Mouse (Mus musculus): ENCODE measurements at regions not wholly inside any gene's neighbourhood (a gene's known extent, or its start where the extent isn't known, plus 50 kb on each side); places are given as distances from the start of the nearest gene placed in this dataset.

GRCm38 (mm10) chr12:25407301-25407700, 310.4 kb upstream of the Id2 start:
- H3K27ac ChIP-seq (ENCODE audit: low read depth, low read length): no peak overlapping the region
- H3K27me3 ChIP-seq (replicated peaks; ENCODE audit: control insufficient read depth, insufficient read depth, low read length): no peaks in the 10 kb centered on the region
- no peak overlapping the region for H3K4me3 ChIP-seq (ENCODE audit: low read depth, low read length)
- WGBS: 94% methylated on average over 2 of the region's 2 CpGs
- no peak overlapping the region for H3K9ac ChIP-seq (ENCODE audit: low read depth, low read length)
- ATAC-seq (replicated peaks; ENCODE audit: low FRiP score) (no peak), DNase-seq (ENCODE audit: low spot score) (no peak)
- H3K4me2 ChIP-seq: no peak overlapping the region
- H3K4me1 ChIP-seq (replicated peaks; ENCODE audit: control insufficient read depth, insufficient read depth, low read length): no peaks in the 10 kb centered on the region
- no peaks in the 10 kb centered on the region for H3K36me3 ChIP-seq (ENCODE audit: control insufficient read depth, insufficient read depth, low read length)
- no peaks in the 10 kb centered on the region for H3K9me3 ChIP-seq (ENCODE audit: control insufficient read depth, low read length)

- Histone ChIP-seq H3K27ac (ENCODE audit: low read depth, low read length) (no peak overlapping the region), H3K9ac (ENCODE audit: low read depth, low read length) (no peak overlapping the region), H3K9me3 (ENCODE audit: control insufficient read depth, low read length) (no peaks in the 10 kb centered on the region), H3K27me3 (replicated peaks; ENCODE audit: control insufficient read depth, insufficient read depth, low read length) (no peaks in the 10 kb centered on the region), H3K4me2 (no peak overlapping the region), H3K4me3 (ENCODE audit: low read depth, low read length) (no peak overlapping the region), H3K36me3 (ENCODE audit: control insufficient read depth, insufficient read depth, low read length) (no peaks in the 10 kb centered on the region), H3K4me1 (replicated peaks; ENCODE audit: control insufficient read depth, insufficient read depth, low read length) (no peaks in the 10 kb centered on the region)
- DNase-seq (ENCODE audit: low spot score) (no peak), ATAC-seq (replicated peaks; ENCODE audit: low FRiP score) (no peak)
- 81% methylated on average over 5 of the region's 5 CpGs for WGBS
These were observed 303.4 kb upstream of the Id2 start for GRCm38 (mm10) chr12:25400326-25400725.

- WGBS: 46% methylated on average over 3 of the region's 3 CpGs
- Histone ChIP-seq H3K27me3 (replicated peaks; ENCODE audit: control insufficient read depth, insufficient read depth, low read length) (no peaks in the 10 kb centered on the region), H3K4me1 (replicated peaks; ENCODE audit: control insufficient read depth, insufficient read depth, low read length) (no peaks in the 10 kb centered on the region), H3K36me3 (ENCODE audit: control insufficient read depth, insufficient read depth, low read length) (no peaks in the 10 kb centered on the region), H3K4me2 (no peak overlapping the region), H3K9me3 (ENCODE audit: control insufficient read depth, low read length) (no peaks in the 10 kb centered on the region), H3K9ac (ENCODE audit: low read depth, low read length) (no peak overlapping the region), H3K4me3 (ENCODE audit: low read depth, low read length) (no peak overlapping the region), H3K27ac (ENCODE audit: low read depth, low read length) (no peak overlapping the region)
- ATAC-seq (replicated peaks; ENCODE audit: low FRiP score) (no peak), DNase-seq (ENCODE audit: low spot score) (no peak)
These were observed 301.8 kb upstream of the Id2 start for GRCm38 (mm10) chr12:25398726-25399125.

GRCm38 (mm10) chr12:25394326-25394725, 297.4 kb upstream of the Id2 start:
- no peaks in the 10 kb centered on the region for H3K36me3 ChIP-seq (ENCODE audit: control insufficient read depth, insufficient read depth, low read length)
- H3K4me1 ChIP-seq (replicated peaks; ENCODE audit: control insufficient read depth, insufficient read depth, low read length): no peaks in the 10 kb centered on the region
- no peaks in the 10 kb centered on the region for H3K9me3 ChIP-seq (ENCODE audit: control insufficient read depth, low read length)
- DNase-seq (ENCODE audit: low spot score): no peak
- no peaks in the 10 kb centered on the region for H3K27me3 ChIP-seq (replicated peaks; ENCODE audit: control insufficient read depth, insufficient read depth, low read length)
- H3K4me2 ChIP-seq: no peak overlapping the region
- ATAC-seq (replicated peaks; ENCODE audit: low FRiP score): no peak
- no peak overlapping the region for H3K27ac ChIP-seq (ENCODE audit: low read depth, low read length)
- no peak overlapping the region for H3K9ac ChIP-seq (ENCODE audit: low read depth, low read length)
- 58% methylated on average over 3 of the region's 3 CpGs for WGBS
- H3K4me3 ChIP-seq (ENCODE audit: low read depth, low read length): no peak overlapping the region

GRCm38 (mm10) chr12:25393501-25393900, 296.6 kb upstream of the Id2 start:
- no peaks in the 10 kb centered on the region for H3K36me3 ChIP-seq (ENCODE audit: control insufficient read depth, insufficient read depth, low read length)
- DNase-seq (ENCODE audit: low spot score) (no peak), ATAC-seq (replicated peaks; ENCODE audit: low FRiP score) (no peak)
- no peak overlapping the region for H3K9ac ChIP-seq (ENCODE audit: low read depth, low read length)
- H3K9me3 ChIP-seq (ENCODE audit: control insufficient read depth, low read length): no peaks in the 10 kb centered on the region
- H3K4me3 ChIP-seq (ENCODE audit: low read depth, low read length): no peak overlapping the region
- H3K4me1 ChIP-seq (replicated peaks; ENCODE audit: control insufficient read depth, insufficient read depth, low read length): no peaks in the 10 kb centered on the region
- H3K4me2 ChIP-seq: no peak overlapping the region
- 76% methylated on average over 4 of the region's 4 CpGs for WGBS
- no peak overlapping the region for H3K27ac ChIP-seq (ENCODE audit: low read depth, low read length)
- H3K27me3 ChIP-seq (replicated peaks; ENCODE audit: control insufficient read depth, insufficient read depth, low read length): no peaks in the 10 kb centered on the region

- DNase-seq (ENCODE audit: low spot score): no peak
- H3K9ac ChIP-seq (ENCODE audit: low read depth, low read length): no peak overlapping the region
- H3K27ac ChIP-seq (ENCODE audit: low read depth, low read length): no peak overlapping the region
- H3K9me3 ChIP-seq (ENCODE audit: control insufficient read depth, low read length): no peaks in the 10 kb centered on the region
- no peak overlapping the region for H3K4me3 ChIP-seq (ENCODE audit: low read depth, low read length)
- H3K27me3 ChIP-seq (replicated peaks; ENCODE audit: control insufficient read depth, insufficient read depth, low read length): no peaks in the 10 kb centered on the region
- H3K4me1 ChIP-seq (replicated peaks; ENCODE audit: control insufficient read depth, insufficient read depth, low read length): no peaks in the 10 kb centered on the region
- no peaks in the 10 kb centered on the region for H3K36me3 ChIP-seq (ENCODE audit: control insufficient read depth, insufficient read depth, low read length)
- WGBS: 43% methylated on average over 5 of the region's 5 CpGs
- ATAC-seq (replicated peaks; ENCODE audit: low FRiP score): no peak
- no peak overlapping the region for H3K4me2 ChIP-seq
These were observed 292.3 kb upstream of the Id2 start for GRCm38 (mm10) chr12:25389202-25389601.

- H3K4me2 ChIP-seq: no peak overlapping the region
- H3K9me3 ChIP-seq (ENCODE audit: control insufficient read depth, low read length): no peaks in the 10 kb centered on the region
- no peak overlapping the region for H3K9ac ChIP-seq (ENCODE audit: low read depth, low read length)
- no peak for ATAC-seq (replicated peaks; ENCODE audit: low FRiP score)
- WGBS: 63% methylated on average over 5 of the region's 5 CpGs
- no peaks in the 10 kb centered on the region for H3K36me3 ChIP-seq (ENCODE audit: control insufficient read depth, insufficient read depth, low read length)
- no peak overlapping the region for H3K4me3 ChIP-seq (ENCODE audit: low read depth, low read length)
- no peaks in the 10 kb centered on the region for H3K4me1 ChIP-seq (replicated peaks; ENCODE audit: control insufficient read depth, insufficient read depth, low read length)
- H3K27me3 ChIP-seq (replicated peaks; ENCODE audit: control insufficient read depth, insufficient read depth, low read length): no peaks in the 10 kb centered on the region
- H3K27ac ChIP-seq (ENCODE audit: low read depth, low read length): no peak overlapping the region
- no peak for DNase-seq (ENCODE audit: low spot score)
These were observed 290.9 kb upstream of the Id2 start for GRCm38 (mm10) chr12:25387791-25388280.

GRCm38 (mm10) chr12:25382961-25383360, 286.0 kb upstream of the Id2 start:
- no peaks in the 10 kb centered on the region for H3K9me3 ChIP-seq (ENCODE audit: control insufficient read depth, low read length)
- DNase-seq (ENCODE audit: low spot score) (no peak), ATAC-seq (replicated peaks; ENCODE audit: low FRiP score) (no peak)
- no peak overlapping the region for H3K4me3 ChIP-seq (ENCODE audit: low read depth, low read length)
- H3K27ac ChIP-seq (ENCODE audit: low read depth, low read length): no peak overlapping the region
- no peak overlapping the region for H3K9ac ChIP-seq (ENCODE audit: low read depth, low read length)
- WGBS: 63% methylated on average over 6 of the region's 6 CpGs
- H3K4me2 ChIP-seq: no peak overlapping the region
- H3K27me3 ChIP-seq (replicated peaks; ENCODE audit: control insufficient read depth, insufficient read depth, low read length): no peaks in the 10 kb centered on the region
- no peaks in the 10 kb centered on the region for H3K4me1 ChIP-seq (replicated peaks; ENCODE audit: control insufficient read depth, insufficient read depth, low read length)
- H3K36me3 ChIP-seq (ENCODE audit: control insufficient read depth, insufficient read depth, low read length): no peaks in the 10 kb centered on the region

GRCm38 (mm10) chr12:25382475-25382874, 285.5 kb upstream of the Id2 start:
- Histone ChIP-seq H3K4me1 (replicated peaks; ENCODE audit: control insufficient read depth, insufficient read depth, low read length) (no peaks in the 10 kb centered on the region), H3K4me3 (ENCODE audit: low read depth, low read length) (no peak overlapping the region), H3K9ac (ENCODE audit: low read depth, low read length) (no peak overlapping the region), H3K36me3 (ENCODE audit: control insufficient read depth, insufficient read depth, low read length) (no peaks in the 10 kb centered on the region), H3K9me3 (ENCODE audit: control insufficient read depth, low read length) (no peaks in the 10 kb centered on the region), H3K4me2 (no peak overlapping the region), H3K27ac (ENCODE audit: low read depth, low read length) (no peak overlapping the region), H3K27me3 (replicated peaks; ENCODE audit: control insufficient read depth, insufficient read depth, low read length) (no peaks in the 10 kb centered on the region)
- 78% methylated on average over 2 of the region's 2 CpGs for WGBS
- no peak for ATAC-seq (replicated peaks; ENCODE audit: low FRiP score)
- no peak for DNase-seq (ENCODE audit: low spot score)
